8 mouse cellular contexts compared by ENCODE assay signal in genomic region chr10:81432868-81433262, GRCm38 (mm10). TPM values are rescaled to one million over a fixed set of nuclear protein-coding genes. Genes with fewer than 3 reads are reported as not detected.
DNase-seq lines count a peak whose midpoint lies in the region; ATAC-seq and TF ChIP-seq lines count a peak whose summit lies in the region.

No protein-coding gene starts in this region.

- no peak for TF ChIP-seq CTCF in kidney, postnatal 0 days (IDR thresholded peaks at IDR 0.05; ENCODE audit: low read depth)

- DNase-seq in CD4-positive helper T cell, adult 2 months (ENCODE audit: low read depth, low spot score): peak; percentile 97
- peak; percentile 92 for DNase-seq in brain, embryonic 18.5 days (ENCODE audit: low read depth, low spot score)
- DNase-seq in kidney, postnatal 0 days (ENCODE audit: low spot score): peak; percentile 98
- peak; percentile 80 for DNase-seq in liver, embryonic 11.5 days (ENCODE audit: low spot score)

- no peak overlapping the region for H3ac ChIP-seq in myocyte (ENCODE audit: control insufficient read depth, insufficient read length)

- H3K4me1 ChIP-seq in heart, embryonic 13.5 days: peaks cover 43% of the 10 kb centered on the region
- H3K4me1 ChIP-seq in kidney, postnatal 0 days (replicated peaks; ENCODE audit: insufficient read depth, low read length): peaks cover 16% of the 10 kb centered on the region; the same call in 1 of the 2 replicates
- peaks cover 19% of the 10 kb centered on the region for H3K4me1 ChIP-seq in liver, embryonic 11.5 days (replicated peaks; ENCODE audit: control insufficient read depth, insufficient read depth, low read length)
- peaks cover 16% of the 10 kb centered on the region for H3K4me1 ChIP-seq in stomach, embryonic 14.5 days (ENCODE audit: control insufficient read depth, insufficient read depth, low read length)

- H3K4me3 ChIP-seq in heart, embryonic 13.5 days: peak overlapping the region; percentile 34
- no peak overlapping the region for H3K4me3 ChIP-seq in kidney, postnatal 0 days (replicated peaks; ENCODE audit: low read depth, low read length)
- peak overlapping the region; percentile 26; the same call in 1 of the 2 replicates for H3K4me3 ChIP-seq in liver, embryonic 11.5 days (ENCODE audit: low read depth, low read length)
- H3K4me3 ChIP-seq in myocyte: peak overlapping the region; percentile 5
- H3K4me3 ChIP-seq in stomach, embryonic 14.5 days (ENCODE audit: low read depth, low read length): no peak overlapping the region; the same call in 1 of the 2 replicates

- no peaks in the 10 kb centered on the region for H3K36me3 ChIP-seq in heart, embryonic 13.5 days
- H3K36me3 ChIP-seq in kidney, postnatal 0 days (ENCODE audit: insufficient read depth, low read length): no peaks in the 10 kb centered on the region
- H3K36me3 ChIP-seq in liver, embryonic 11.5 days (ENCODE audit: control insufficient read depth, insufficient read depth, low read length): no peaks in the 10 kb centered on the region
- H3K36me3 ChIP-seq in myocyte (ENCODE audit: control insufficient read depth, insufficient read depth): no peaks in the 10 kb centered on the region
- no peaks in the 10 kb centered on the region for H3K36me3 ChIP-seq in stomach, embryonic 14.5 days (ENCODE audit: control insufficient read depth, insufficient read depth, low read length)

- no peak overlapping the region for H3K27ac ChIP-seq in heart, embryonic 13.5 days (replicated peaks)
- H3K27ac ChIP-seq in kidney, postnatal 0 days: peak overlapping the region; percentile 32; the same call in 1 of the 2 replicates
- H3K27ac ChIP-seq in liver, embryonic 11.5 days (ENCODE audit: low read depth, low read length): no peak overlapping the region
- no peak overlapping the region for H3K27ac ChIP-seq in stomach, embryonic 14.5 days (ENCODE audit: low read length)

- H3K9me3 ChIP-seq in heart, embryonic 13.5 days: no peaks in the 10 kb centered on the region
- H3K9me3 ChIP-seq in kidney, postnatal 0 days (replicated peaks; ENCODE audit: low read length): no peaks in the 10 kb centered on the region
- no peaks in the 10 kb centered on the region for H3K9me3 ChIP-seq in liver, embryonic 11.5 days (ENCODE audit: control insufficient read depth, low read length)
- H3K9me3 ChIP-seq in stomach, embryonic 14.5 days (ENCODE audit: control insufficient read depth, low read depth, low read length): no peaks in the 10 kb centered on the region

- peak overlapping the region; percentile 44 for H3K9ac ChIP-seq in heart, embryonic 13.5 days
- no peak overlapping the region for H3K9ac ChIP-seq in kidney, postnatal 0 days (ENCODE audit: low read depth, low read length)
- no peak overlapping the region for H3K9ac ChIP-seq in liver, embryonic 11.5 days (ENCODE audit: low read depth, low read length)
- no peak overlapping the region for H3K9ac ChIP-seq in stomach, embryonic 14.5 days (replicated peaks; ENCODE audit: low read depth, low read length)

- 4% methylated on average over 17 of the region's 17 CpGs for WGBS in heart, embryonic 13.5 days
- WGBS in kidney, postnatal 0 days: 2% methylated on average over 17 of the region's 17 CpGs
- WGBS in liver, embryonic 11.5 days: 4% methylated on average over 17 of the region's 17 CpGs
- WGBS in stomach, embryonic 14.5 days: 5% methylated on average over 17 of the region's 17 CpGs

- peak; percentile 85 for ATAC-seq in erythroid progenitor cell, adult 5-6 weeks (replicated peaks; ENCODE audit: low FRiP score, poor library complexity, severe bottlenecking)
- ATAC-seq in heart, embryonic 13.5 days (ENCODE audit: extremely low read depth, insufficient number of reproducible peaks, low FRiP score, low TSS enrichment): peak; percentile 55
- peak; percentile 84 for ATAC-seq in kidney, postnatal 0 days (replicated peaks; ENCODE audit: low FRiP score, low read depth)
- ATAC-seq in liver, embryonic 11.5 days (replicated peaks; ENCODE audit: low FRiP score): peak; percentile 78
- peak; percentile 84 for ATAC-seq in stomach, embryonic 14.5 days (ENCODE audit: insufficient number of reproducible peaks, insufficient read depth, low FRiP score, low read depth)

- peaks cover 13% of the 10 kb centered on the region; the same call in 1 of the 2 replicates for H3K27me3 ChIP-seq in heart, embryonic 13.5 days (replicated peaks)
- no peaks in the 10 kb centered on the region for H3K27me3 ChIP-seq in kidney, postnatal 0 days (ENCODE audit: insufficient read depth, low read length)
- peaks cover 23% of the 10 kb centered on the region for H3K27me3 ChIP-seq in liver, embryonic 11.5 days (replicated peaks; ENCODE audit: control insufficient read depth, insufficient read depth, low read length)
- H3K27me3 ChIP-seq in myocyte (ENCODE audit: control insufficient read depth, insufficient read depth, insufficient read length): no peaks in the 10 kb centered on the region
- H3K27me3 ChIP-seq in stomach, embryonic 14.5 days (ENCODE audit: control insufficient read depth, insufficient read depth, low read length): no peaks in the 10 kb centered on the region

- peaks cover 12% of the 10 kb centered on the region for H3K79me2 ChIP-seq in myocyte (ENCODE audit: control insufficient read depth, insufficient read depth)

- H3K4me2 ChIP-seq in heart, embryonic 13.5 days: peak overlapping the region; percentile 66
- H3K4me2 ChIP-seq in kidney, postnatal 0 days (ENCODE audit: low read length): peak overlapping the region; percentile 52
- H3K4me2 ChIP-seq in liver, embryonic 11.5 days: peak overlapping the region; percentile 60
- H3K4me2 ChIP-seq in myocyte (ENCODE audit: low read depth): peak overlapping the region; percentile 91
- H3K4me2 ChIP-seq in stomach, embryonic 14.5 days (replicated peaks; ENCODE audit: low read depth, low read length): peak overlapping the region; percentile 36

- TF ChIP-seq POLR2A in myocyte (IDR thresholded peaks at IDR 0.05; ENCODE audit: insufficient read length, low read depth): no peak

TF ChIP-seq in myocyte, 11 proteins besides CTCF, POLR2A, EP300 and RAD21 (continues in another document):
- TF ChIP-seq MYOD1 (IDR thresholded peaks at IDR 0.05; ENCODE audit: control insufficient read depth in 1 of 3, insufficient read length in 2 of 3, low read depth in 2 of 3) (peak in 1 of 3 experiments; percentile 16), MAX (IDR thresholded peaks at IDR 0.05; ENCODE audit: low read depth) (no peak), E2F4 (IDR thresholded peaks at IDR 0.05; ENCODE audit: insufficient read depth) (no peak), USF1 (IDR thresholded peaks at IDR 0.05; ENCODE audit: low read depth) (peak; percentile 61)

RNA-seq across cellular contexts. Expression of gene Nfic, which starts 22.6 kb away (rescaled TPM):
- 10.1 and 15.1 TPM in 2 replicates for total RNA-seq in erythroid progenitor cell, adult 5-6 weeks (2015; ENCODE audit: low replicate concordance)
- total RNA-seq in erythroid progenitor cell, adult 5-6 weeks (2017; ENCODE audit: low replicate concordance): 0.45 and 0.90 TPM in 2 replicates
- 56.6 and 57.4 TPM in 2 replicates for polyA plus RNA-seq in heart, embryonic 13.5 days (2015; fragmentation: Nextera tagmentation; extraction: Ambion mirVana)
- 62.3 and 72.5 TPM in 2 replicates for polyA plus RNA-seq in kidney, postnatal 0 days (2015; fragmentation: Nextera tagmentation; extraction: Ambion mirVana)
- 15.4 and 21.4 TPM in 2 replicates for polyA plus RNA-seq in liver, embryonic 11.5 days (2014; fragmentation: Nextera tagmentation; extraction: Ambion mirVana)
- 115 TPM for polyA plus RNA-seq in myocyte (2012; fragmentation: generic; extraction: Trizol)
- 76.0 and 80.1 TPM in 2 replicates for polyA plus RNA-seq in stomach, embryonic 14.5 days (2014; fragmentation: Nextera tagmentation; extraction: Ambion mirVana)

RNA-seq across cellular contexts. Expression of gene Smim24, which starts 40.0 kb away (rescaled TPM):
- 5.4 and 7.5 TPM in 2 replicates for total RNA-seq in erythroid progenitor cell, adult 5-6 weeks (2015; ENCODE audit: low replicate concordance)
- 4.2 TPM in 1 of 2 replicates, not detected in the other for total RNA-seq in erythroid progenitor cell, adult 5-6 weeks (2017; ENCODE audit: low replicate concordance)
- polyA plus RNA-seq in heart, embryonic 13.5 days (2015; fragmentation: Nextera tagmentation; extraction: Ambion mirVana): 2.7 and 3.1 TPM in 2 replicates
- 62.4 and 68.6 TPM in 2 replicates for polyA plus RNA-seq in kidney, postnatal 0 days (2015; fragmentation: Nextera tagmentation; extraction: Ambion mirVana)
- polyA plus RNA-seq in liver, embryonic 11.5 days (2014; fragmentation: Nextera tagmentation; extraction: Ambion mirVana): 3.8 and 4.5 TPM in 2 replicates
- polyA plus RNA-seq in myocyte (2012; fragmentation: generic; extraction: Trizol): 0.30 TPM
- polyA plus RNA-seq in stomach, embryonic 14.5 days (2014; fragmentation: Nextera tagmentation; extraction: Ambion mirVana): 17.7 and 21.5 TPM in 2 replicates

RNA-seq across cellular contexts. Expression of gene Gm48552, which starts 44.1 kb away (rescaled TPM):
- total RNA-seq in erythroid progenitor cell, adult 5-6 weeks (2015; ENCODE audit: low replicate concordance): not detected in 2 replicates
- not detected in 2 replicates for total RNA-seq in erythroid progenitor cell, adult 5-6 weeks (2017; ENCODE audit: low replicate concordance)
- 0.82 and 1.1 TPM in 2 replicates for polyA plus RNA-seq in heart, embryonic 13.5 days (2015; fragmentation: Nextera tagmentation; extraction: Ambion mirVana)
- 0.82 and 1.9 TPM in 2 replicates for polyA plus RNA-seq in kidney, postnatal 0 days (2015; fragmentation: Nextera tagmentation; extraction: Ambion mirVana)
- polyA plus RNA-seq in liver, embryonic 11.5 days (2014; fragmentation: Nextera tagmentation; extraction: Ambion mirVana): 0.62 and 0.67 TPM in 2 replicates
- 0.73 TPM for polyA plus RNA-seq in myocyte (2012; fragmentation: generic; extraction: Trizol)
- polyA plus RNA-seq in stomach, embryonic 14.5 days (2014; fragmentation: Nextera tagmentation; extraction: Ambion mirVana): 1.0 and 1.1 TPM in 2 replicates

RNA-seq across cellular contexts. Expression of gene Gm48551, which starts 48.6 kb away (rescaled TPM):
- 2.1 and 4.3 TPM in 2 replicates for total RNA-seq in erythroid progenitor cell, adult 5-6 weeks (2015; ENCODE audit: low replicate concordance)
- total RNA-seq in erythroid progenitor cell, adult 5-6 weeks (2017; ENCODE audit: low replicate concordance): not detected in 2 replicates
- polyA plus RNA-seq in heart, embryonic 13.5 days (2015; fragmentation: Nextera tagmentation; extraction: Ambion mirVana): 2.1 and 2.3 TPM in 2 replicates
- 1.9 and 2.1 TPM in 2 replicates for polyA plus RNA-seq in kidney, postnatal 0 days (2015; fragmentation: Nextera tagmentation; extraction: Ambion mirVana)
- 1.3 and 1.9 TPM in 2 replicates for polyA plus RNA-seq in liver, embryonic 11.5 days (2014; fragmentation: Nextera tagmentation; extraction: Ambion mirVana)
- polyA plus RNA-seq in myocyte (2012; fragmentation: generic; extraction: Trizol): 1.7 TPM
- polyA plus RNA-seq in stomach, embryonic 14.5 days (2014; fragmentation: Nextera tagmentation; extraction: Ambion mirVana): 3.1 and 4.1 TPM in 2 replicates

RNA-seq across cellular contexts. Expression of gene Dohh, which starts 48.6 kb away (rescaled TPM):
- 8.8 TPM in 1 of 2 replicates, not detected in the other for total RNA-seq in erythroid progenitor cell, adult 5-6 weeks (2015; ENCODE audit: low replicate concordance)
- 4.0 and 17.2 TPM in 2 replicates for total RNA-seq in erythroid progenitor cell, adult 5-6 weeks (2017; ENCODE audit: low replicate concordance)
- 69.7 and 73.6 TPM in 2 replicates for polyA plus RNA-seq in heart, embryonic 13.5 days (2015; fragmentation: Nextera tagmentation; extraction: Ambion mirVana)
- polyA plus RNA-seq in kidney, postnatal 0 days (2015; fragmentation: Nextera tagmentation; extraction: Ambion mirVana): 74.3 and 80.6 TPM in 2 replicates
- polyA plus RNA-seq in liver, embryonic 11.5 days (2014; fragmentation: Nextera tagmentation; extraction: Ambion mirVana): 97.4 and 99.3 TPM in 2 replicates
- polyA plus RNA-seq in myocyte (2012; fragmentation: generic; extraction: Trizol): 103 TPM
- 44.8 and 48.5 TPM in 2 replicates for polyA plus RNA-seq in stomach, embryonic 14.5 days (2014; fragmentation: Nextera tagmentation; extraction: Ambion mirVana)

Comparison
In these comparisons a context has a peak if more than half of its experiments do, and no peak if none do; other contexts are left out.
1. H3K4me2 ChIP-seq: peak in every context shown above with its lines; median percentile 91 in myocyte; 66 in heart, embryonic 13.5 days; 60 in liver, embryonic 11.5 days; 52 in kidney, postnatal 0 days; 36 in stomach, embryonic 14.5 days.
2. H3K4me3 ChIP-seq: peak in heart, embryonic 13.5 days (single experiment), liver, embryonic 11.5 days (single experiment) and myocyte (single experiment); none in kidney, postnatal 0 days (single experiment) and stomach, embryonic 14.5 days (single experiment).
3. Peak in every context shown above with its lines, with median percentiles within 50 percentile points of each other: DNase-seq and ATAC-seq.